Mouse (Mus musculus) neural tube, embryonic 14.5 days (tissue): Measurements from ENCODE around the gene BC067074. TPM values are rescaled to one million over a fixed set of nuclear protein-coding genes. Genes with fewer than 3 reads are reported as not detected.

Experiments used
- polyA plus RNA-seq: library from polyadenylated mRNA; unstranded; fragments of >200 nt; fragmentation: Nextera tagmentation; extraction: Ambion mirVana; gene quantifications from 2 replicates; pipeline ENCODE4 v1.2.1, GENCODE M21; 2014

Gene BC067074
- polyA plus RNA-seq, 1 experiment from 2014 or later: 0.51 TPM

Other genes with a start within 250 kb of the BC067074 start
- gene Gpx8, start 246.7 kb upstream of the BC067074 start, polyA plus RNA-seq: 34.1 and 75.7 TPM in 2 replicates
- gene Gzma, start 192.2 kb upstream of the BC067074 start, polyA plus RNA-seq: not detected in 2 replicates
- gene Esm1, start 83.5 kb upstream of the BC067074 start, polyA plus RNA-seq: 0.19 and 1.0 TPM in 2 replicates
- not detected in 2 replicates for gene Gzmk, start 67.3 kb upstream of the BC067074 start, polyA plus RNA-seq